Mouse (Mus musculus) Patski (cell line): ENCODE data around the gene Phyhipl. TPM values are rescaled to one million over a fixed set of nuclear protein-coding genes. Genes with fewer than 3 reads are reported as not detected.

Experiments used
- ATAC-seq: fragments of 100-300 bp; one replicate; pipeline ENCODE4 v1.8.0; 2021
- CTCF ChIA-PET: fragments of 350-600 bp; sonication (Branson Sonifier 250); formaldehyde crosslinking; loops from one replicate; lab custom pipeline; 2022; ENCODE audit warnings: inconsistent platforms; lab: Charles Lee
- POLR2A ChIA-PET: fragments of 350-600 bp; sonication (Branson Sonifier 250); formaldehyde crosslinking; loops from one replicate; lab custom pipeline; 2022; ENCODE audit warnings: antibody characterized with exemption, inconsistent platforms; lab: Charles Lee
- DNase-seq: peaks from one replicate; pipeline ENCODE4 v3.0.0-alpha.2; 2011; ENCODE audit warnings: low read depth, low spot score
- H3K27me3 ChIP-seq: fragments of 371-371 bp; one replicate; pipeline ENCODE4 v1.5.1; 2021
- CTCF ChIP-seq: fragments of 100-300 bp; IDR thresholded peaks from one replicate; pipeline ENCODE4 v1.5.1; 2021
- in situ Hi-C: fragments of 300-500 bp; cut with MboI; formaldehyde crosslinking; loops from 3 replicates; pipeline ENCODE4 v1.11.1; 2018; ENCODE audit warnings: low pct_unique_long_range_greater_than_20kb, mixed read lengths
- polyA plus RNA-seq: library from polyadenylated mRNA; unstranded; gene quantifications from one replicate; pipeline ENCODE4 v1.2.3, GENCODE M21; 2021

The Phyhipl gene
- 36.7 TPM for polyA plus RNA-seq

GRCm38 (mm10) chr10:70655828-70656227, at the start of gene Phyhipl:
Gene Phyhipl, minus strand, starts transcription at chr10:70655965.
- ChIA-PET POLR2A (interaction anchor here (0.5 kb wide), 1 partner anchor 30 kb away, joined by 3 read pairs; no protein-coding TSS in a partner anchor), CTCF (interaction anchor here (0.9 to 1.5 kb wide), 2 partner anchors 10 to 14 kb away, joined by 3 to 4 read pairs; no protein-coding TSS in a partner anchor)
- H3K27me3 ChIP-seq = no peaks in the 10 kb centered on the region
- no peak for TF ChIP-seq CTCF
- DNase-seq = no peak
- no peak for ATAC-seq
- in situ Hi-C loops = no loop called here

GRCm38 (mm10) chr10:70703211-70703610, 47.4 kb upstream of the Phyhipl start:
- in situ Hi-C loops = no loop called here
- no peak for ATAC-seq
- ChIA-PET CTCF (no interaction called here), POLR2A (interaction anchor here (1.3 kb wide), 1 partner anchor 9 kb away, joined by 3 read pairs; no protein-coding TSS in a partner anchor)
- H3K27me3 ChIP-seq = no peaks in the 10 kb centered on the region
- DNase-seq = no peak
- TF ChIP-seq CTCF = no peak

DNA sequence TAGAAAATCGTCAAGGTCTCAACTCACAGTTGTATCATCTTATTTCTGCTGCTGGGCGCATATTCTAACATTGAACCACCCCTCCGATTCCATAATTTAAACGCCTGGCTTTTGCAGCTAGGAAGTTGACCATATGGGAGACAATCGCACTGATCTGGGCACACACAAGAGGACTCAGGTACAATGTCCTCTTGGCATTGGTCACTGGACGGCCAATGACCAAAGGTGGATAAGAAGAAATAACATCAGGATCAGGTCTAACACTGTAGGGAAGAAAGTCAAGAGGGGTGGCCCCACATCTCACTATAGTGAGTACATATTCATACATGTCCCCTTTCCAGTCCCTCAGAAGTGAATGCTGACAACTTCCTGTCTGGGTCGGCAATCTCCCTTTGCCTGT, 43.8 kb upstream of the Phyhipl start:
- no peaks in the 10 kb centered on the region for H3K27me3 ChIP-seq
- POLR2A ChIA-PET = no interaction called here
- no peak for DNase-seq
- CTCF ChIA-PET = interaction anchor here (1.5 to 2.4 kb wide), 2 partner anchors 9 to 14 kb away, joined by 5 to 7 read pairs; no protein-coding TSS in a partner anchor
- in situ Hi-C loops = no loop called here
- TF ChIP-seq CTCF = no peak
- ATAC-seq = no peak

DNA sequence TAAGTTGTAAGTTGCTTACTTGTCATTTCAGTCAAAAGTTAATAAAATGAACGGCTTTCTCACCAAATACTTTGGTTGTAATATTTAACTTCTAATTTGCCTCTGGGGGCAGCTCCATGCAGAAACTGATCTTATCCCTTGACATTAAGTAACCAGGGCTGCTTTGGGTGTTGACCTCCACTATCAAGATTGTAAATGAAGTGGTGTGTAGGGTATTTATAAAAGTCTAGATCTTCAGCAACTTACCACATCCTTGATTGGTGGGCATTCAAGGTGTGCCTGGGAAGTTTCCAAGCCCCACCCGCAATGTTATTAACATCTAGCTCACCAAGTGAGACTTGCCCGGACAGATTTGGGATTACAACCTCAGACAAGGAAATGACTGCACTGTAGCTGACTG, 42.2 kb upstream of the Phyhipl start:
- no peak for ATAC-seq
- ChIA-PET CTCF (no interaction called here), POLR2A (no interaction called here)
- in situ Hi-C loops = no loop called here
- no peak for TF ChIP-seq CTCF
- H3K27me3 ChIP-seq = no peaks in the 10 kb centered on the region
- DNase-seq = no peak

DNA sequence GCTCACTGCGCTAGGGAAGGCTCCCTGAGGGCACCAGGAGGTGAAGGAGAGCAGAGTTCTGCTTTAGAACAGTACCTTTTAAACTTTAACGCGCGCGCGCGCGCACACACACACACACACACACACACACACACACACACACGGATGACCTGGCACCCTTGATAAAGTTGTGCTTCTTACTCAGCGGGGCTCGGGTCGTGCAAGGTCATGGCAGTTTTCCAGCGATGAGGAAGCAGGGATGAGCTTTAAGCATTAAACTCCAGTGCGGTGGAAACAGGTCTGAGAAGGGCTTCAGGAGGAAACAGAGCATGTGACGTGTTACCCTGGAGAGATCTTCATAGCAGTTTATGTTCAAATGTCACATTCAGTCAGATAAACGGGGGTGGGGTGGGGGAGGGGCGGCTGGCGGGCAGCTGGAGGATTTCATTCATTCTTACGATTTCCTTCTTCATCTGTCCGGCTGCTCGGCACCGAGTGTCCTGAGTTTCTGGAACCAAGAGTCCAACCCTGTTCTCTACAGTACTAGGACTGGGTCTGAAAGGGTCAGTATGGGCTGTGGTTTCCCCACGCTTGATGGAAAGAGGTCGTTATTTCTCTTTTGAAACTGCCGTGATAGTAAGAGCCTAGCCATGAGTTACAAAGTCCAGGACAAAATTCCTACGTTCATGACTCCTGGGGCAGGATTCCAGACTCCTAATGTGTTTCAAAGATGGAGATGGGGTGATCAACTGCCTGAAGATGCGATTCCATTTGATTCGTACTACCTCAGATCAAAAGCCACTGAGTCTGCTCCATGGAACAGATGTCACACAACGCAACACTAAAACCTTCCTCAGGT, 41.2 kb upstream of the Phyhipl start:
- ChIA-PET CTCF (interaction anchor here (1.1 to 1.8 kb wide), 3 partner anchors 10 to 22 kb away, joined by 3 to 4 read pairs (median 3); no protein-coding TSS in a partner anchor), POLR2A (no interaction called here)
- no peak for DNase-seq
- no peak for TF ChIP-seq CTCF
- H3K27me3 ChIP-seq = no peaks in the 10 kb centered on the region
- in situ Hi-C loops = no loop called here
- no peak for ATAC-seq

GRCm38 (mm10) chr10:70689346-70689745, 33.6 kb upstream of the Phyhipl start:
- in situ Hi-C loops = no loop called here
- ATAC-seq = no peak

GRCm38 (mm10) chr10:70688881-70689280, 33.1 kb upstream of the Phyhipl start:
- DNase-seq = no peak
- TF ChIP-seq CTCF = no peak
- no peaks in the 10 kb centered on the region for H3K27me3 ChIP-seq
- ATAC-seq = no peak
- in situ Hi-C loops = no loop called here
- CTCF ChIA-PET = no interaction called here
- POLR2A ChIA-PET = no interaction called here

More at GRCm38 (mm10) chr10:70689346-70689745, 33.6 kb upstream of the Phyhipl start:
- no peak for DNase-seq
- CTCF ChIA-PET = no interaction called here
- no peaks in the 10 kb centered on the region for H3K27me3 ChIP-seq
- no peak for TF ChIP-seq CTCF
- POLR2A ChIA-PET = no interaction called here

DNA sequence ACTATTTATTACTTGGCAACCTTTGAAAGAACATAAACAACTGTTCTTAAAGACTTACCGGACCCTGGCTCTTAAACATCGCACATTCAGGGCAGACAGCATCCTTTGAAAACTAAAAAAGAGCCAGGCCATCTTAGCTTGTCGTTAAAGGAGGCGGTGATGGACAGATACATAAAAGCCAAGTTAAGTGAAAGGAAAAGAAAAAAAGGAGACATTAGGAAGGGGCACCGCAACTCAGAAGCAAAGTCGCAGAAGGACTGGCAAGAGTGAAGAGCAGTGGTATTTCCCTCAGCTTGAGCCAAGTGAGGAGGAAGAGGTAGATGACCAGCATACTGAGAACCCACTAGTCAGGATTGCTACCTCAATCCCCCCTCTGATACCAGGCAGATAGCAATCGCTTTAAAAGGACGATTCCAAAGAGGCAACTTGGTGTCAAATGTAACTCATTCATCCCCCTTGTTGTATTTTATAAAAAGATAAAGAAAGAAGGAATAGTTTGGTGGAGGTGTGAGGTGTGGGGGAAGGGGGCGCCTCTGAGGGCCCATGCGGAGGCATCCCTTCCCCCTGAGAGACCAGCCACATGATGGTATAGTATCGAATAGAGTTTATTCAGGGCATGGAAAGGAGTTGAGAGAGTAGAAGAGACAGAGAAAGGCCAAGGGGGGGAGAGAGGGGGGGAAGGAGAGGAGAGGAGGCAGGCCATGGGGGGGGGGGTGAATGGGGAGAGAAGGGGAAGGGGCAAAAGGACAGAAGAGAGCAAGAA, 31.4 kb upstream of the Phyhipl start:
- in situ Hi-C loops = no loop called here
- no peaks in the 10 kb centered on the region for H3K27me3 ChIP-seq
- ChIA-PET CTCF (interaction anchor here (1.8 kb wide), 1 partner anchor 10 kb away, joined by 4 read pairs; no protein-coding TSS in a partner anchor), POLR2A (interaction anchor here (0.6 kb wide), 1 partner anchor 47 kb away, joined by 5 read pairs; no protein-coding TSS in a partner anchor)
- TF ChIP-seq CTCF = no peak
- ATAC-seq (no peak), DNase-seq (no peak)

GRCm38 (mm10) chr10:70686505-70686904, 30.7 kb upstream of the Phyhipl start:
- ATAC-seq (no peak), DNase-seq (no peak)
- in situ Hi-C loops = no loop called here
- CTCF ChIA-PET = interaction anchor here (1.8 kb wide), 1 partner anchor 10 kb away, joined by 4 read pairs; no protein-coding TSS in a partner anchor
- POLR2A ChIA-PET = interaction anchor here (0.6 to 0.7 kb wide), 2 partner anchors 31 to 47 kb away, joined by 3 to 5 read pairs; partner anchors contain the start of gene Phyhipl
- no peak for TF ChIP-seq CTCF
- H3K27me3 ChIP-seq = no peaks in the 10 kb centered on the region

- TF ChIP-seq CTCF = no peak
- in situ Hi-C loops = no loop called here
- no peaks in the 10 kb centered on the region for H3K27me3 ChIP-seq
- CTCF ChIA-PET = interaction anchor here (0.7 kb wide), 1 partner anchor 12 kb away, joined by 3 read pairs; no protein-coding TSS in a partner anchor
- ATAC-seq (no peak), DNase-seq (no peak)
- POLR2A ChIA-PET = interaction anchor here (0.6 kb wide), 1 partner anchor 44 kb away, joined by 3 read pairs; no protein-coding TSS in a partner anchor
These were observed 27.7 kb upstream of the Phyhipl start for GRCm38 (mm10) chr10:70683508-70683907.
